Mouse (Mus musculus) megakaryocyte, embryonic 14.5 days (primary cell): ENCODE measurements around the gene Cmas. TPM values are rescaled to one million over a fixed set of nuclear protein-coding genes. Genes with fewer than 3 reads are reported as not detected.

Experiments used
- H3K27me3 ChIP-seq: replicated peaks from 2 replicates; pipeline ENCODE3; 2012; ENCODE audit warnings: inconsistent platforms
- H3K36me3 ChIP-seq: replicated peaks from 2 replicates; pipeline ENCODE3; 2012; ENCODE audit warnings: low read length, inconsistent platforms, mixed read lengths
- H3K4me1 ChIP-seq: 2 replicates; pipeline ENCODE4 v1.6.1; 2012; ENCODE audit warnings: inconsistent platforms
- H3K4me3 ChIP-seq: replicated peaks from 2 replicates; pipeline ENCODE3; 2012; ENCODE audit warnings: moderate library complexity, mild to moderate bottlenecking, inconsistent platforms
- H3K9me3 ChIP-seq: 2 replicates; pipeline ENCODE4 v1.6.1; 2012; ENCODE audit warnings: inconsistent platforms
- FLI1 ChIP-seq: IDR thresholded peaks from 2 replicates; pipeline ENCODE4 v1.6.1; 2012; ENCODE audit warnings: low read length, inconsistent platforms, mixed read lengths
- GATA1 ChIP-seq: IDR thresholded peaks from 3 replicates; pipeline ENCODE4 v1.6.1; 2012; ENCODE audit warnings: mixed read lengths, low read length, inconsistent platforms, borderline replicate concordance
- polyA plus RNA-seq: library from polyadenylated mRNA; stranded (reverse); fragments of >175 nt; gene quantifications from 2 replicates; pipeline ENCODE4 v1.2.3, GENCODE M21; 2012; ENCODE audit warnings: low replicate concordance; ENCODE audit not compliant: insufficient read depth

Gene Cmas
- polyA plus RNA-seq, 1 experiment, result 176 TPM

DNA sequence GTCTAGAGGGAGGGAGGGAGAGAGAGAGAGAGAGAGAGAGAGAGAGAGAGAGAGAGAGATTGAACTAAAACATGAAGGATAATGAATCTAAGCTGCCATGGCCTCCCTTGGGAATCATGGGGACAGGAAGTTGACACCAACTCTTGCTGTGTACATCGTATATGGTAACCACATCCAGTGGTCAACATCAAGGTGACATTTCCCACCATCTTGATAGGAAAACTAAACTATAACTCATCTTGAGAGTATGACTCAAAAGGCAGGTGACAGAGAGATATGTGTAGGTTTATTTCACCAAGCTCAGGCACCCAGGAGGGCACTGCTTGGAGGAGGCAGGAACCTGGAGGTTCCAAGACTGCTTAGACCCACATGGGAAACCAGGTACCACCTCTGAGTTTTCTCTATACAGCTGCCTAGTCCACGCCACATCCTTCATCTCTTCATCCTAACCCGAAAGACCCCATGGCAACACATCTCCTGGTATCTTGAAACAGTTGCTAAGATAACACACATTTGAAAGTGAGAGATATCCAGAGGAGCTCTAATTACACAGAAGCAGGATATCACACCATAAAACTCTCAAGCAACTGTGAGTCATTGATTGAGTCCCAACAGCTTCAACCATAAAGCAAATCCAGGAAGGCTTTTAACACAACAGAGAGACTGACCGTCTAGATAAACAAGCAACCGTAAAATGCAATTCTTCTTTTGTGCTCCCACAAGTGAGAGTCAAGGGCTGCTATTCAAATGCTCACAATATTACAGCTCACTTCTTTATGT lies 66.7 kb downstream of the Cmas start:
- H3K36me3 ChIP-seq, result no peaks in the 10 kb centered on the region
- peaks cover 6% of the 10 kb centered on the region; the same call in 1 of the 2 replicates for H3K9me3 ChIP-seq
- H3K27me3 ChIP-seq, result peaks cover 14% of the 10 kb centered on the region
- no peaks in the 10 kb centered on the region; the same call in 1 of the 2 replicates for H3K4me1 ChIP-seq
- no peak overlapping the region for H3K4me3 ChIP-seq
- TF ChIP-seq GATA1 (no peak), FLI1 (no peak)

Other genes starting within 250 kb of the Cmas start
- 0.29 TPM in 1 of 2 replicates, not detected in the other for gene Ldhb, start 248.7 kb upstream of the Cmas start, polyA plus RNA-seq
- not detected in 2 replicates for gene Kcnj8, start 185.1 kb upstream of the Cmas start, polyA plus RNA-seq
- gene Abcc9, start 54.4 kb upstream of the Cmas start, polyA plus RNA-seq, result not detected in 2 replicates
- gene Sult6b2, start 47.8 kb downstream of the Cmas start, polyA plus RNA-seq, result 0.07 TPM in 1 of 2 replicates, not detected in the other
- 0.04 and 0.17 TPM in 2 replicates for gene St8sia1, start 207.8 kb downstream of the Cmas start, polyA plus RNA-seq